Mouse (Mus musculus) stomach, embryonic 16.5 days (tissue): ENCODE measurements around the gene Rhbdf2. TPM values are rescaled to one million over a fixed set of nuclear protein-coding genes. Genes with fewer than 3 reads are reported as not detected.
A peak's percentile ranks its signal among the peaks of the same experiment; 100 is the strongest.

Source experiments
- ATAC-seq: fragments of 200-750 bp; cut with Nextera tagmentation; 2 replicates; pipeline ENCODE4 v1.8.0; 2017; ENCODE audit warnings: moderate number of reproducible peaks, moderate TSS enrichment; ENCODE audit not compliant: insufficient read depth, low FRiP score
- H3K27ac ChIP-seq: fragments of 300-500 bp; sonication (generic); 2 replicates; pipeline ENCODE4 v1.5.1; 2014; ENCODE audit warnings: low read length
- H3K27me3 ChIP-seq: fragments of 300-500 bp; sonication (generic); 2 replicates; pipeline ENCODE4 v1.6.1; 2014; ENCODE audit warnings: low read length, control low read depth, mixed read lengths; ENCODE audit not compliant: control insufficient read depth, insufficient read depth
- H3K36me3 ChIP-seq: fragments of 300-500 bp; sonication (generic); 2 replicates; pipeline ENCODE4 v1.6.1; 2014; ENCODE audit warnings: low read length; ENCODE audit not compliant: control insufficient read depth, insufficient read depth
- H3K4me1 ChIP-seq: fragments of 300-500 bp; sonication (generic); 2 replicates; pipeline ENCODE4 v1.6.1; 2014; ENCODE audit warnings: low read length, control low read depth, mixed read lengths; ENCODE audit not compliant: control insufficient read depth, insufficient read depth
- H3K4me2 ChIP-seq: fragments of 300-500 bp; sonication (generic); 2 replicates; pipeline ENCODE4 v1.6.1; 2014; ENCODE audit warnings: low read depth, low read length, mixed read lengths
- H3K4me3 ChIP-seq: fragments of 300-500 bp; sonication (generic); replicated peaks from 2 replicates; pipeline ENCODE4 v1.5.1; 2014; ENCODE audit warnings: mild to moderate bottlenecking, low read length
- H3K9ac ChIP-seq: fragments of 300-500 bp; sonication (generic); 2 replicates; pipeline ENCODE4 v1.6.1; 2014; ENCODE audit warnings: low read length
- H3K9me3 ChIP-seq: fragments of 300-500 bp; sonication (generic); replicated peaks from 2 replicates; pipeline ENCODE4 v1.6.1; 2016; ENCODE audit warnings: low read length, control low read depth; ENCODE audit not compliant: control insufficient read depth
- WGBS: fragments of 180-500 bp; shearing (Covaris S2); extraction: QIAGEN DNeasy Blood & Tissue Kit; methylation state at CpG from one replicate; pipeline ENCODE4 v1.1.7; 2014; 5-methylcytosine and 5-hydroxymethylcytosine counted together
- polyA plus RNA-seq: library from polyadenylated mRNA; unstranded; fragments of >200 nt; fragmentation: Nextera tagmentation; extraction: Ambion mirVana; gene quantifications from 2 replicates; pipeline ENCODE4 v1.2.1, GENCODE M21; 2015

Gene Rhbdf2
- polyA plus RNA-seq, 1 experiment from 2014 or later: 8.2 TPM

DNA sequence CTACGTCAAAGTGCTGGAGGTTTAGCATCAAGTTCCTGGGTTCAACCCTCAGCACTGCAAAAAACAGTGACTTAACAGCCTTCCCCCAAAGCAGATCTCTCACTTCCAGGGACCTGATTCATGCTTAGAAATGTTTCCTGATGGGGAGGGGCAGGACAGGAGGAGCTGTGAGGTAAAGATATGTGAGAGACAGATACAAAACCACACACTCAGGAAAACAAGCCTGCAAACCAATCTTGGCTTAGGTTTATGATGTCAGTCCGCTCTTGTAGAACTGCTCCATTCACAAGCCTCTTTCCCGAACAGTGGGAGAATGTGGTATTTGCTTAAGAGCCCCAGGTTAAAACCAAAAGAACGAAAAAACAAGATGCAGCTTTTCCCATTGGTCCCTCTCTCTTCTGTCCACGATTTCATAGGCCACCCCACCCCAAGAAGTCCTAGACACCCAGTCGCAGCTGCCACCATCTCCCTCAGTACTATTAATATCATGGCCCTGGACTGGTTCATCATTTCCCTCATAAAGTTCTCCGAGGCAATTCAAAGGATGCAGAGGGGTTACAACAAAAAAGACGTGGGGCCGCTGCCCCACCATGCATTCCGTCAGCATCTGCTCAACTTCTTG, 46.7 kb downstream of the Rhbdf2 start:
- no peaks in the 10 kb centered on the region for H3K36me3 ChIP-seq
- H3K27ac ChIP-seq: no peak overlapping the region
- H3K4me2 ChIP-seq: peak overlapping the region; percentile 89
- peak overlapping the region; percentile 81 for H3K9ac ChIP-seq
- H3K9me3 ChIP-seq: no peaks in the 10 kb centered on the region
- no peak for ATAC-seq
- 24% methylated on average over 10 of the region's 10 CpGs for WGBS
- no peaks in the 10 kb centered on the region for H3K27me3 ChIP-seq
- H3K4me3 ChIP-seq: peak overlapping the region; percentile 94
- H3K4me1 ChIP-seq: peaks cover 19% of the 10 kb centered on the region; the same call in 1 of the 2 replicates

DNA sequence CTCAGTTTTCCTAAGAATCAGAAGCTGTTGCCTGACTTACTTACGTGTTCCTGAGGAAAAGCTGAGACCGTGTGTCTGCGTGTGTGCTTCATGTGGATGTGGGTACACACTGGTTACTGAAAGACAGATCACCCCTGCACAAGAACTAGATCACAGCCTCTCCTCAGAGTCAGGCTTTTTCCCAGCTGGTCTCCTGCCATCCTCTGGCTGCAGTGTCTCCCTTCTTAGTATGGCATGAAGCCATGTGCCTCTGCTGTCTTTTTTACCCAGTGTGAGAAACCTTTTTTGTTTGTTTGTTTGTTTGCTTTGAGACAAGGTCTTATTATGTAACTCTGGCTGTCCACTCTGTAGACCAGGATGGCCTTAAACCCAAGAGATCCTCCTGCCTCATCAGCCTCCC, 47.5 kb downstream of the Rhbdf2 start:
- no peaks in the 10 kb centered on the region for H3K9me3 ChIP-seq
- H3K9ac ChIP-seq: no peak overlapping the region
- ATAC-seq: no peak
- H3K4me1 ChIP-seq: peaks cover 19% of the 10 kb centered on the region; the same call in 1 of the 2 replicates
- H3K4me3 ChIP-seq: no peak overlapping the region
- H3K4me2 ChIP-seq: no peak overlapping the region
- no peak overlapping the region for H3K27ac ChIP-seq
- WGBS: 96% methylated on average over 3 of the region's 3 CpGs
- no peaks in the 10 kb centered on the region for H3K36me3 ChIP-seq
- H3K27me3 ChIP-seq: no peaks in the 10 kb centered on the region

DNA sequence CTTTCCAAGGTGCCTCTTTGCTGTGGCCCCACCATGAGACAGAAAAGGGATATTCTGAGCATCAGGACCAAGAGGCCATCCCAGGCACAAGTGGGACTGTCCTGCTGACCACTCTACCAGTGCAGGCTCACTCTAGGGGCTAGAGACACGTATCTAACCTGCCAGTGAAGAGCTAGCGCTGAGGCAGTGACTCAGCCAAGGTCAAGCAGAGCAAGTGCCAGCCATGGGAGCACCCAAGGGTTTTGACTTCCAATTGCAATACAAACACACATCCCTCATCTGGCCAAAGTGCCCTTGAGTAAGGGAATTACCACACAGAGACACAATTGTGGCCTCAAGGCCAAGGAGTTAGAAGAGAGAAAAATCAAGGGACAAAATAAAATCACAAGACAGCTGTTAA, 51.4 kb downstream of the Rhbdf2 start:
- H3K9ac ChIP-seq: no peak overlapping the region
- peaks cover 31% of the 10 kb centered on the region for H3K4me1 ChIP-seq
- no peak overlapping the region for H3K4me2 ChIP-seq
- H3K9me3 ChIP-seq: no peaks in the 10 kb centered on the region
- WGBS: 80% methylated on average over 2 of the region's 2 CpGs
- H3K27ac ChIP-seq: no peak overlapping the region
- no peak overlapping the region for H3K4me3 ChIP-seq
- ATAC-seq: no peak
- H3K36me3 ChIP-seq: no peaks in the 10 kb centered on the region
- no peaks in the 10 kb centered on the region for H3K27me3 ChIP-seq

DNA sequence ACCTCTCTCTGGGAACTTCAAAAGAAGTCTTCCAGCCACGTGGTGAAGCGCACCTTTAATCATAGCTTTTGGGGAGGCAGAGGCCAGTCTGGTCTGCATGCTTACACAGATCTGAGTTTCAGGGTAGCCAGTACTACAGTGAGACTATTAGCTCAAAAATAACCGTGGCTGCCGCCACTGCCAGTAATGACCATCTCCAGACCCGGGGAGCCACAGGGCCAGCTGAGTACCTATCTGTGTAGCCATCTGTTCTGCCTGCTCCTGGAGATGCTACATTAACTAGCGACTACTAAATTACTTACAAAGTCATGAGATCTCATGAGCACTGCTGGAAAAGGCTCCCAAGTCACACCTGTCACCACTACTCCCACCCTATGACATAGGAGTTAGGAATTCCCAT, 51.8 kb downstream of the Rhbdf2 start:
- H3K9ac ChIP-seq: no peak overlapping the region
- H3K4me1 ChIP-seq: peaks cover 28% of the 10 kb centered on the region
- H3K9me3 ChIP-seq: no peaks in the 10 kb centered on the region
- H3K36me3 ChIP-seq: no peaks in the 10 kb centered on the region
- H3K4me3 ChIP-seq: no peak overlapping the region
- H3K27ac ChIP-seq: no peak overlapping the region
- WGBS: 76% methylated on average over 6 of the region's 6 CpGs
- no peak overlapping the region for H3K4me2 ChIP-seq
- no peak for ATAC-seq
- H3K27me3 ChIP-seq: no peaks in the 10 kb centered on the region

GRCm38 (mm10) chr11:116574486-116574885, 52.3 kb downstream of the Rhbdf2 start:
- H3K4me1 ChIP-seq: peaks cover 26% of the 10 kb centered on the region
- no peak overlapping the region for H3K4me3 ChIP-seq
- no peak overlapping the region for H3K27ac ChIP-seq
- ATAC-seq: no peak
- no peaks in the 10 kb centered on the region for H3K36me3 ChIP-seq
- WGBS: 57% methylated on average over 6 of the region's 6 CpGs
- H3K9ac ChIP-seq: no peak overlapping the region
- H3K9me3 ChIP-seq: no peaks in the 10 kb centered on the region
- no peak overlapping the region for H3K4me2 ChIP-seq
- no peaks in the 10 kb centered on the region for H3K27me3 ChIP-seq

GRCm38 (mm10) chr11:116572756-116573543, 53.9 kb downstream of the Rhbdf2 start:
- Histone ChIP-seq H3K27me3 (no peaks in the 10 kb centered on the region), H3K4me1 (peaks cover 26% of the 10 kb centered on the region), H3K9me3 (no peaks in the 10 kb centered on the region), H3K9ac (peak overlapping the region; percentile 27; the same call in 1 of the 2 replicates), H3K27ac (no peak overlapping the region; the same call in 1 of the 2 replicates), H3K4me2 (no peak overlapping the region), H3K4me3 (no peak overlapping the region), H3K36me3 (no peaks in the 10 kb centered on the region)
- 46% methylated on average over 12 of the region's 12 CpGs for WGBS
- ATAC-seq: 0 out of 2 replicates have a peak, but pooled peaks have one; percentile 9

GRCm38 (mm10) chr11:116571767-116572679, 54.8 kb downstream of the Rhbdf2 start:
- Histone ChIP-seq H3K4me1 (peaks cover 24% of the 10 kb centered on the region), H3K9me3 (no peaks in the 10 kb centered on the region), H3K27ac (no peak overlapping the region), H3K9ac (no peak overlapping the region), H3K36me3 (no peaks in the 10 kb centered on the region), H3K27me3 (no peaks in the 10 kb centered on the region), H3K4me3 (no peak overlapping the region), H3K4me2 (no peak overlapping the region)
- no peak for ATAC-seq
- 65% methylated on average over 19 of the region's 19 CpGs for WGBS

DNA sequence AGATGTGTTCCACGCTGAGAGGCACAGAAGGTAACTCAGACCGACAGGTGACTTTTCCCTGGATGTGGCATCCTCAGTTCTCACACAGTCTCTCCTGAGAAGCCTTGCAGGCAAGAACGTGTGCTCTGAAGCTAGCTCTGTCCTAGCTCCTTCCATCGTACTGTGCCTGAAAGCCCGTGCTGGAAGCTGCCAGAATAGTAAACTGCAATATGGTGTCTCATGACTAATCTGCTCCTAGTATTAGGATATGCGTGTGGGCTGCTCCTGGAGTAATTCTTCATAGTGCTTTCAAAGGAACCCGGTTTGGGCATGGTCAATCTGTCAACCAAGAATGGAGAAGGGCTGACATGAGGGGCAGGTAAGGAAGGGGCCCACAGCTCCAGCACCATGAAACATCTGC, 56.0 kb downstream of the Rhbdf2 start:
- 67% methylated on average over 7 of the region's 7 CpGs for WGBS
- Histone ChIP-seq H3K27me3 (no peaks in the 10 kb centered on the region), H3K36me3 (no peaks in the 10 kb centered on the region), H3K27ac (no peak overlapping the region), H3K9ac (no peak overlapping the region), H3K4me1 (peaks cover 17% of the 10 kb centered on the region), H3K4me2 (no peak overlapping the region), H3K9me3 (no peaks in the 10 kb centered on the region), H3K4me3 (no peak overlapping the region)
- ATAC-seq: no peak
